Mouse (Mus musculus) NIH3T3 (cell line): ENCODE data around the gene Olfr1406.
"Not testable (repeated sequence)": the region's sequence is repeated elsewhere in the genome, so short reads cannot be mapped to it uniquely, and the experiment has no call there.

Source experiments
- DNase-seq: peaks from one replicate; pipeline ENCODE4 v3.0.0-alpha.2; 2012; ENCODE audit warnings: low read depth

The Olfr1406 gene

DNA sequence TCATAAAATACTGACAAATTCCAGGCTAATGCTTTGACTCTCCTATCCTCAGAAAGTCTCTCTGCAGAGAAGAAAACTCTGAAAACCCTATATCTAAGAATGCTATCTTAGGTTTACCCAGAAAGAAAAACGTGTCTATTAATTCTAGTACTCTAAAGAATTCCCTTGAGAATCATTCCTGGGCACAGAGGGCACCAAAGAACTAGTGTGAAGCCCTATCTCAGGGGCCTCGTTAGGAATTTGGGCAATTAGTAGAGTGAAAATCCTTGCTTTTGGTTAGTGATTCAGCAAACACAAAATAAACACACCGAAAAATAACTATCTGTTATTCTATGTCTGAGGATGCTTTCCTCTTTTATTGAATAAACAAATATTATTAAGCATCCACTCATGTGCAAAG is at the start of gene Olfr1406:
Gene Olfr1406, minus strand, starts transcription at position 101 of the 400 bp plus-strand sequence.
- DNase-seq: no peak

DNA sequence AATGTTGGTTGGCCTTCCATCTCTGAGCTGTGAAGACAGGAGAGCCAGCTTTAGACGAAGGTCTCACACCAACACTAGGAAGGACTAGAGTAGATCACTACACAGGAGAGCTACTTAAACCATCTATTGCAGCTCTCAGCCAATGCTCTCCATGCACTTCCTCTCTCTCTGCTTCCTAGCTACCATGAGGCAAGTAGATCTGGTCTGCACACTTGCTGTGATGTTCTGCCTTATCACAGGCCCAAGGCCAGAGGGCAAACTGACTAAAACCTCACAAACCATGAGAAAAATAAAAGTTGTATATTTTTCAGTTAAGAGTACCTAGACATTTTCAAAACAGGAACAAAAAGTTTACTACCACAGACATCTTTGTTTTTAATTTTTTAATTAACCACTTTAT is 46.6 kb upstream of the Olfr1406 start:
- DNase-seq: not testable (repeated sequence)

DNA sequence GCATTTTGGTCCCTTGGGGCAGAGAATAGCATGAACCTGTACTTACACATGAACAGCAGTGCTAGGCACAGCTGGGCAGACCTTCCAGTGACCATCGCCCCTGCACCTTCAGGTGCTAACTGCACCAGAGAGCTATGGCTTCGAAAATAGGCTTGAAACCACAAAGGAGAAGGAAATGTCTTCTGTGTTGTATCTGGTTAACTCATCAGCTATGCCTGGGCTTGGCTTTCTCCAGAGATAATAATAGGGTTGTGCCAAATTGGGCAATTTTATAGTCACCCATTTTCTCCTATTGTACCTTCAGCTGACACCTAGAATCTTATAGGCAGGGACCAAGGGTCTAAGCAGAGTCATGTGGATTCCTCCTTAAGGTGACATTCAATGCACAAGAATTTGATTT is 36.6 kb upstream of the Olfr1406 start, which contains the start of gene Fcer1a:
Gene Fcer1a, minus strand, starts transcription at position 134 of the 400 bp plus-strand sequence.
- no peak for DNase-seq

DNA sequence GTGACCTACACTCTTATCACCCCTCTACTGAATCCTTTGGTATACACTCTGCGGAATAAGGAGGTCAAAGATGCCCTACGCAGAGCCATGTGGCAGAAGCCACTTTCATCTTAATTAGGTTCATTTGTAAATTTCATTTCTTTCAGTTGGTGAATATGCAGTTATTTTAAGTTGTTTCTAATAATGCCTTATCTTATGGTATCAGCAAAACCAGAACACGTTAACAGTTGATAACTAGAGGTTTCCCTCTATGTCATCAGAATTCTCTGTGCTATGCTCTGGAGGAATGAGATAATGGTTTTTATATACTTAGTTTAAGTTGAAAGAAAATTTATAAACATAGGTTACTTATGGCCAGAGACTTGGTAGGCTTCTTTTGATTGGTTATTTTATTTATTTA is 26.0 kb upstream of the Olfr1406 start:
- DNase-seq: no peak

DNA sequence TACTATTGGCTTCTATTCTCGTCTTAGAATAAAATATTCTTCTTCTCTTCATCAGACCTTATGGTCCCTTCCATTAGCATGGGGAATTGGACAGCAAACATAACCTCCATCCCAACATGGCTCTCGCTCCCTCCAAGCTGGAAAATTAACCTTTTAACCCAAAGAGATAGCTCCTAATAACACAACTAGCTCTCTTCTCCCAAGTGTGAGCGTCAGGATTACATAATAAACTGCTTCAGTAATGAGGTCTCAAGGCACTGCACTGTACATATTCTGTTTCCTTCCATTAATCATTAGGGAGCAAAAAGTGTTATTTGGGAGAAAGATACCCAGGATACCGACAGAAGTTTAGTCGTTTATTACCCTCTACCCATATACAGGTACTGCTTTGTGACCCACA is 21.7 kb upstream of the Olfr1406 start, which contains the start of gene Olfr1404:
Gene Olfr1404, plus strand, starts transcription at position 301 of the 400 bp plus-strand sequence.
- DNase-seq: no peak

DNA sequence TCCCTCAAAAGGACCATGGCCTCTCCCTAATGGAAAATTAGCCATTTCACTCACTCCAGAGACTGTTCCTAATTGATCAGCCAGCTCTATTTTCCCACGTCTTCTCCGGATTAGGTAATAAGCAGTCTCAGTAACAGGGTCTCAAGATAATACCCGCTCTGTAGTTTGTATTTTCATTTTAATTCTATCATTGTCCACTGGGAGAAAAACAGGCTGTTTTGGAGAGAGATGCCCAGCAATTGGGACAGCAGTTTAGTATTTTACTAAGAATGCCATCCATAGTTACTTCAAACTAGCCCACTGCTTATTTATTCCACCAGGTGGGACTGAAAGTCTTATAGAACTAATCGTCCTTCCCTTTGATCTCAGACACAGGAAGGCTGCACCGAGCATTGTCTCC is 7.1 kb upstream of the Olfr1406 start, which contains the start of gene Olfr218:
Gene Olfr218, plus strand, starts transcription at position 301 of the 400 bp plus-strand sequence.
- no peak for DNase-seq

DNA sequence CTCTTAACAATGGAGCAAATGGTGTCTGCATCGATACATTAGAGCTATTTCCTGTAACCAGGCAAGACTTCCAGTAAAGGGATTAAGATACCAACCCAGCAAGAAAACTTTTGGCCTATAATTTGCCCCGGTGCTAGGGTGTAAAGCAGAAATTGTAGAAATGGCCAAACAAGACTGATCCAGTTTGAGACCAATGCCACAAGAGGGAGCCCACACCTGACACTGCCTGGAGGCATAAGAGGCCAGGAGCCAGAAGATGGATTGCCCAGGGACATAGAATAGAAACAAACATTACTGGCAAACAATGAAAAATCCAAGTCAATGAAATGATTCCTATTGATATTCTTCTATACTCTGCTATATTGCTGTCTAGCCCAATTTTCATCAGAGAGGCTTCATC is 5.9 kb upstream of the Olfr1406 start:
- DNase-seq: no peak

DNA sequence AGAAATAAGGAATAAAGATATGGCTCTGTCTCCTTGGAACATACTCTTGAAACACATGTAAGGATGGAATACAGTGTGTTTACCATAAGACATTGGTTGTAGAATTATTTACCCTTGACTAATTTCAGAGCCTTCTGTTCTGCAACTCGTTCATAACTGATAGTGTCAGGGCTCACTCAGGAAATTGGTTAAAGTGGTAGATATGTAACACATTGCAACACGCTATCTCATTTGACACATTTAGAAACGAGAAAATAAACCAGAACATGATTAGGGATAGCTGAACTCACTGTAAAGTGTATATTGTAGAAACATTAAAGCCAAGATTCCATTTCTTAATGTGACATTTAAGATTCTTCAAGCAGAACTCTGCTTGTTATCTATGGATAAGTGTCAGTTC is 1.6 kb upstream of the Olfr1406 start:
- no peak for DNase-seq

DNA sequence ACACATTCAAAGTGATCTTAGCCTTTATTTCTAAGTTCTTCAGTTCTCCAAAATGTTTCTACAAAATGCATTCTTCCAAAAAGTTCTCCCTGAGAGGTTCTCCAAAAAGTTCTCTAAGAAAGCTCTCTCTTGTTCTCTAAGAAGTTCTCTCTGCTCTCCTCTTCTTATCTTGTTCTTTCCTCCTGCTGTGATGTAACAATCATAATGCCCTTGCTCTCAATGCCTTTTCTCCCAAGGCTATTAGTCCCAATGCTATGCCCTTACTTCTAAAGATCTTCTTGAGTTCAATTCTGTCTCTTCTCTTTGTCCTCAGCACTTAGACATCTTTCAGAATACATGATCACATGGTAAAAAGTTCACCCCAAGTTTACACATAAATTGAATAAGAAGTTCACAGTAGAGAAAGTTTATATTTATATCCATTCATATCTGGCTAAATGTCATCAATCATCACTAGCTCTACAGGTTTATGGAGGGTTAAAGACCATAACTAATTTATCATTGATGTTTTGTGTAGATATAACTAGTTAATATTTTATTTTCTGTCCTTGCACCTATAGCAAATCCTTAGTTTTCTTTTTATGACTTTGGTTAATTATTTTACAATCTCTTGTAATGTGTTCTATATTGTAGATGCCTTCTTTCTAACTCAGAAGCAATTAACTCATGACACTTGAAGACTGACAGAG is 16.1 kb downstream of the Olfr1406 start:
- no peak for DNase-seq

DNA sequence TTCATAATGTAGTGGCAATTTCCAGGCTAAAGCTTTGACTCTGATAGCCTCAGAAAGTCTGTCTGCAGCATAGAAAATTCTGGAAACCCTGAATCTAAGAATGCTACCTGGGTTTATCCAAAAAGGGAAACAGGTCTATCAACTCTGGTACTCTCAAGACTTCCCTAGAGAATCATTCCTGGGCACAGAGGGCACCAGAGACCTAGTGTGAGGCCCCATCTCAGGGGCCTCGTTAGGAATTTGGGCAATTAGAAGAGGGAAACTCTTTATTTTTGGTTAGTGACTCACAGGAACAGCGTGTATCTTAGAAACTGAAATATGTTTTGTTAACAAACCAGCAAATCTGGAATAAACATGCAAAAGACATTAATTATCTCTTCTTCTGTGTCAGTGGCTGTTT is 53.2 kb downstream of the Olfr1406 start, which contains the start of gene Olfr1408:
Gene Olfr1408, minus strand, starts transcription at position 101 of the 400 bp plus-strand sequence.
- no peak for DNase-seq
